In the genomic region with DNA sequence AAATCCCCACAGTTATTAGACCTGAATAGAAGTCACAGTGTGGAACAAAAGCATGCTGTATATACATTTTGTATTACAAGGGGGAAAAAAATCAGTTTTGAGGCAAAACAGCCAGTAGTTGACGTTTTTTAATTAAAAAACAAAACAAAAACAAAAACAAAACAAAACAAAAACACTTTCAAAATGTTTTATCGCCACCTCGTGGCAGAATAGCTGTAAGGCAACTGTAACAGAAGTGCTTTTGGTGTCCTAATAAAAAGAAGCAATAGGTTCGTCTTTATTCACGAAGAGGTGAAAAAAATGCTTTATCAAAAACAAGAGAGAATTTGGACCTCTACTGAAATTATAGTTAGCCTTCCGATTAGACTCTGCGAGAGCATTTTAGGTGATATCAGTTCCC, we compare ENCODE assay signal across 7 mouse cellular contexts. TPM values are rescaled to one million over a fixed set of nuclear protein-coding genes. Genes with fewer than 3 reads are reported as not detected.
A peak's percentile ranks its signal among the peaks of the same experiment; 100 is the strongest.
DNase-seq lines count a peak whose midpoint lies in the region; ATAC-seq and TF ChIP-seq lines count a peak whose summit lies in the region.
"Not testable (repeated sequence)": the region's sequence is repeated elsewhere in the genome, so short reads cannot be mapped to it uniquely, and the experiment has no call there.

No protein-coding gene starts in this region.

- not testable (repeated sequence) for H3K27ac ChIP-seq in hindbrain, embryonic 11.5 days (ENCODE audit: low read depth, low read length); lung, embryonic 14.5 days (ENCODE audit: low read depth)

- POLR2A ChIA-PET in Patski (lab: Charles Lee): interaction anchor here (0.7 kb wide), 1 partner anchor 292 kb away, joined by 3 read pairs; no protein-coding TSS in a partner anchor

- peak; percentile 34 for TF ChIP-seq CTCF in Patski (IDR thresholded peaks at IDR 0.05)
- peak; percentile 36 for TF ChIP-seq CTCF in lung, embryonic 14.5 days (IDR thresholded peaks at IDR 0.05; ENCODE audit: low read depth)

- H3K9ac ChIP-seq in hindbrain, embryonic 11.5 days (ENCODE audit: low read depth, low read length); lung, embryonic 14.5 days: not testable (repeated sequence)

- not testable (repeated sequence) for H3K27me3 ChIP-seq in Patski; hindbrain, embryonic 11.5 days (ENCODE audit: control insufficient read depth, insufficient read depth, low read length); lung, embryonic 14.5 days (ENCODE audit: insufficient read depth, low read length)

- not testable (repeated sequence) for H3K4me3 ChIP-seq in hindbrain, embryonic 11.5 days (ENCODE audit: low read depth, low read length); lung, embryonic 14.5 days (ENCODE audit: low read depth, low read length)

- ATAC-seq in Patski; hindbrain, embryonic 11.5 days (ENCODE audit: low FRiP score); lung, embryonic 14.5 days (ENCODE audit: insufficient read depth): not testable (repeated sequence)

- in situ Hi-C loops in Patski (cut with MboI; ENCODE audit: low pct_unique_long_range_greater_than_20kb): loop anchor here (10.0 kb wide), 1 partner anchor 280 kb away; no protein-coding TSS in a partner anchor

- not testable (repeated sequence) for H3K36me3 ChIP-seq in hindbrain, embryonic 11.5 days (ENCODE audit: control insufficient read depth, insufficient read depth, low read length); lung, embryonic 14.5 days (ENCODE audit: insufficient read depth)

- not testable (repeated sequence) for H3K4me1 ChIP-seq in hindbrain, embryonic 11.5 days (replicated peaks; ENCODE audit: control insufficient read depth, insufficient read depth, low read length); lung, embryonic 14.5 days (ENCODE audit: insufficient read depth)

- not testable (repeated sequence) for H3K4me2 ChIP-seq in hindbrain, embryonic 11.5 days (replicated peaks; ENCODE audit: low read depth, low read length); lung, embryonic 14.5 days

- not testable (repeated sequence) for H3K9me3 ChIP-seq in hindbrain, embryonic 11.5 days (ENCODE audit: control insufficient read depth, low read length); lung, embryonic 14.5 days (ENCODE audit: low read depth, low read length)

- 44% methylated on average over 7 of the region's 7 CpGs for WGBS in hindbrain, embryonic 11.5 days
- 34% methylated on average over 7 of the region's 7 CpGs for WGBS in lung, embryonic 14.5 days

- CTCF ChIA-PET in Patski (lab: Charles Lee): interaction anchor here (0.9 to 1.1 kb wide), 2 partner anchors 22 to 32 kb away, joined by 3 read pairs; no protein-coding TSS in a partner anchor

- DNase-seq in CD4-positive, CD25-positive, alpha-beta regulatory T cell, adult 2 months (ENCODE audit: low read depth, low spot score): peak; percentile 8
- not testable (repeated sequence) for DNase-seq in Patski (ENCODE audit: low read depth, low spot score)
- DNase-seq in embryo, embryonic 11 days: peak; percentile 22
- DNase-seq in hindbrain, embryonic 11.5 days (ENCODE audit: low spot score): peak; percentile 7
- DNase-seq in kidney, postnatal 10 days: peak; percentile 11
- DNase-seq in lung, embryonic 14.5 days: peak; percentile 50
- peak; percentile 4 for DNase-seq in naive thymus-derived CD4-positive, alpha-beta T cell, adult 2 months (ENCODE audit: low read depth)

RNA-seq across cellular contexts. Expression of gene Atg5, which starts 32.9 kb away (rescaled TPM):
- 24.5 TPM for polyA plus RNA-seq in Patski (2021)
- polyA plus RNA-seq in hindbrain, embryonic 11.5 days (2014; fragmentation: Nextera tagmentation; extraction: Ambion mirVana): 58.7 and 61.6 TPM in 2 replicates
- polyA plus RNA-seq in lung, embryonic 14.5 days (2014; fragmentation: Nextera tagmentation; extraction: Ambion mirVana): 52.0 and 52.6 TPM in 2 replicates
